Mouse (Mus musculus) bone marrow macrophage, adult 2 months (primary cell): ENCODE results near the gene Ift46.

ENCODE experiments used
- CTCF ChIP-seq: IDR thresholded peaks from 2 replicates; pipeline ENCODE4 v1.5.1; 2012; ENCODE audit warnings: low read depth, mild to moderate bottlenecking, low read length, moderate library complexity
- POLR2A ChIP-seq: IDR thresholded peaks from 2 replicates; pipeline ENCODE4 v1.6.1; 2012; ENCODE audit warnings: mild to moderate bottlenecking, low read depth, low read length, borderline replicate concordance

DNA sequence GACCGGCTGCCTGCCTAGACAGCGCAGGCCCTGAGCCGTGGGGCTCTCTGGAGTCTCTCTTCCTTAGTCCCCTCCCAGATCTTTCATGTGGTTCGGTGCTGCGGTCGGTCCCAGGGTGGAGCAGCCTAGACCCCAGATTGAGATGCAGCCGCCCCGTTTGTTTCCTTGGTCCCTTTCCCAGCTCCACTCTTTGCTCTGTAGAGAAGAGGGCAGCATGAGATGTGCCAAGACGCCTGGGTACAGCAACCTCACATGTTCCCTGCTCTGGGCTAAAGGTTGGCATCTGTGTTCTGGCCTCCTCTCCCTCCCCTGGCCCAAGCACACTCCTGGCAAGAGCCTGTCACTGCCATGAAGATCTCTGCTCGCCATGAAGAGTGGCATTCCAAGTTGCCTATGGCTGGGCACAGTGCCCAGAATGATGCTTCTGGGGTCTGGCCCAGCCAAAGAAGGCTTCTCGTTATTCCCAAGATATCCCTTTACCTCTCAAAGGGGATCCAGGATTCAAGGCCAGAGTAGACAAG is 44.1 kb upstream of the Ift46 start:
- no peak for TF ChIP-seq POLR2A
- no peak for TF ChIP-seq CTCF
